Mouse (Mus musculus) ES-Bruce4 (cell line): Measurements from ENCODE around the gene Gpr18.

Experiments used
- CTCF ChIP-seq: IDR thresholded peaks from one replicate; pipeline ENCODE4 v1.8.1; 2011; ENCODE audit warnings: low read depth, low read length
- POLR2A ChIP-seq: IDR thresholded peaks from one replicate; pipeline ENCODE4 v1.8.1; 2011; ENCODE audit warnings: low read length; ENCODE audit not compliant: insufficient read depth

GRCm38 (mm10) chr14:121958751-121959537 lies 43.4 kb upstream of the Gpr18 start:
- TF ChIP-seq CTCF (no peak), POLR2A (no peak)
